Mouse (Mus musculus) ovary, postnatal 14 days (tissue): ENCODE data around the gene Brat1.

Experiments
- DNase-seq: peaks from one replicate; pipeline ENCODE4 v3.0.0; 2022; ENCODE audit warnings: low spot score

The Brat1 gene

GRCm38 (mm10) chr5:140748425-140748824 is 43.6 kb downstream of the Brat1 start:
- no peak for DNase-seq

GRCm38 (mm10) chr5:140749062-140749875 is 44.5 kb downstream of the Brat1 start:
- peak; percentile 66 for DNase-seq

- peak; percentile 46 for DNase-seq
Observed at GRCm38 (mm10) chr5:140750925-140751324, 46.1 kb downstream of the Brat1 start.

- DNase-seq: no peak
Observed at GRCm38 (mm10) chr5:140752041-140752440, 47.2 kb downstream of the Brat1 start.

- DNase-seq: no peak
Observed at GRCm38 (mm10) chr5:140752639-140753038, 47.8 kb downstream of the Brat1 start.

- no peak for DNase-seq
Observed at GRCm38 (mm10) chr5:140753223-140753622, 48.4 kb downstream of the Brat1 start.

- no peak for DNase-seq
Observed at GRCm38 (mm10) chr5:140758864-140759263, 54.1 kb downstream of the Brat1 start.

- DNase-seq: no peak
Observed at GRCm38 (mm10) chr5:140762540-140762939, 57.7 kb downstream of the Brat1 start.

GRCm38 (mm10) chr5:140764921-140765613 is 60.3 kb downstream of the Brat1 start:
- DNase-seq: no peak

- no peak for DNase-seq
Observed at GRCm38 (mm10) chr5:140766566-140766965, 61.8 kb downstream of the Brat1 start.

GRCm38 (mm10) chr5:140767704-140768141 is 62.9 kb downstream of the Brat1 start:
- DNase-seq: peak; percentile 78

GRCm38 (mm10) chr5:140768333-140768732 is 63.5 kb downstream of the Brat1 start:
- DNase-seq: no peak
